Mouse (Mus musculus): ENCODE data around the gene Ocel1. TPM values are rescaled to one million over a fixed set of nuclear protein-coding genes. Genes with fewer than 3 reads are reported as not detected.
A peak's percentile ranks its signal among the peaks of the same experiment; 100 is the strongest.

The Ocel1 gene
- polyA plus RNA-seq, 1 experiment from 2014 or later, result 20.5 TPM

DNA sequence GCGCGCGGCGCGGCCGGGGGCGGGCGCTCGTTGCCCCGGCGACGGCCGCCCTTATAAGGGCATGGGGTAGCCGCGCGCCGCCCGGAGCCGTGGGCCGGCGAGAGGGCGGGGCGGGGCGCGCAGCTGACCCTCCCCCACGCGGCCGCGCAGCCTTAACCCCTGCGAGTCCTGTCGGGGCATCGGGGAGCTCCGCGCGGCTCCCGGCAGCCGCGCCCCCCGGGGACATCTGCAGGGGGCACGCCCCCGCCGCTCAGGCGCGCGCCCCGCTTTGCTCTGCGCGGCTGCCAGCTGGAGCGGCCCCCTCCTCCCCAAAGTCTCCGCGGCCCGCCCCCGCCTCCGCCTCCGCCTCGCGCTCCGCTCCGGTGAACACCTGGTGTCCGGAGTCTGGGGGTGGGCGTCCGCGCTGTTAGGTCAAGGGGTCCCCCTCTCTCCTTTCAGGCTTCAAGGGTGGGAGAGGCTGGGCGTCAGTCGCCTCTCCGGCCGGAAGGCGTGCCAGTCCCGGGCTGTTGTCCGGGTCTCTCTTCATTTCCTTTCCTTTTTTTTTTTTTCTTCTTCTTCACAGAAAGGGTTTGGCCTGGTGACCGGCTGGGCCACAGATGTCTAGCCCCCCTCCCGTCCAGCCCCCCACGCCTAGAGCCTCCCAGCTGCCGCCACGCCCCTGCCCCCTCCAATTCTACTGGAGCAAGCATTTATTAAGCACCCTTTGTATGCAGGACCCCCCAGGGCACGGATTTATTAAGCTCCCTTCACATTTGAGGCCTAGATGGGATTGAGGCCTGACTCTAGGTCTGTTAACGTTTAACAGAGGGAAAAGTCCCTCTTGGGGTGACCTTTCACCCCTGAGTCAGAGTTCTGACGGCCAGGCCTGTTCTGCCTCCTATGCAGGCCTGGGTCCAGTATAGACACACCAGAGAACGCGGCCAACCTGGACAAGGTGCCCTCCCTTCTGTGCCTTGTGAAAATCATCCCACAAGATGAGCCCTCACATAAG lies 11.2 kb downstream of the Ocel1 start:
- Histone ChIP-seq H3K9ac (ENCODE audit: low read depth, low read length) (peak overlapping the region; percentile 92), H3K4me3 (ENCODE audit: low read depth, low read length) (peak overlapping the region; percentile 94), H3K27ac (ENCODE audit: low read depth, low read length) (peak overlapping the region; percentile 99), H3K4me2 (replicated peaks; ENCODE audit: low read depth) (peak overlapping the region; percentile 91), H3K36me3 (ENCODE audit: control insufficient read depth, insufficient read depth) (peaks cover 11% of the 10 kb centered on the region; the same call in 1 of the 2 replicates), H3K27me3 (replicated peaks; ENCODE audit: control insufficient read depth, insufficient read depth, low read length) (no peaks in the 10 kb centered on the region), H3K4me1 (replicated peaks; ENCODE audit: control insufficient read depth, insufficient read depth, low read length) (peaks cover 17% of the 10 kb centered on the region), H3K9me3 (ENCODE audit: control insufficient read depth) (no peaks in the 10 kb centered on the region)
- TF ChIP-seq CTCF (IDR thresholded peaks at IDR 0.05; ENCODE audit: low read depth), result no peak
- 1% methylated on average over 61 of the region's 80 CpGs for WGBS
- peak; percentile 83 for ATAC-seq

DNA sequence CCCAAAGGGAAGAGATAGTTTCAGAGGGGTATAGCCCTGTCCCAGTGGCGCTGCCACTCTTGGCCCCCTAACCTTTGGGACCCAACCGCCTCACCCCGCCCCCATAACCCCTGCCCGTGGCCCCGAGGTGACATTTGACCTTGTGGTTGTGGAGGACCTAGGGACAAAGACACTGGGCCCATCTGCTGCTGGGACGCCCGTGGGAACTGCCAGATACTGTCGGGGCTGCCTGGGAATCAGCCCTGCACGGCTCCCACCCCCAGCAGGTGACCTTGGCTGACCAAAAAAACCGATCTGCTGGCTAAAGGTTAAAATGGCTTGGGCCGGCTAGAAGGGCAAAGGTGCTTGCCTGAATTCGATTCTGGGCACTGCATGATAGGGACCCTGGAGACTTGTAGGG lies 12.3 kb downstream of the Ocel1 start:
- Histone ChIP-seq H3K27ac (ENCODE audit: low read depth, low read length) (peak overlapping the region; percentile 99), H3K4me1 (replicated peaks; ENCODE audit: control insufficient read depth, insufficient read depth, low read length) (peaks cover 17% of the 10 kb centered on the region), H3K9ac (ENCODE audit: low read depth, low read length) (0 out of 2 replicates have a peak overlapping the region, but pooled peaks have one; percentile 31), H3K9me3 (ENCODE audit: control insufficient read depth) (no peaks in the 10 kb centered on the region), H3K4me3 (ENCODE audit: low read depth, low read length) (no peak overlapping the region), H3K4me2 (replicated peaks; ENCODE audit: low read depth) (0 out of 2 replicates have a peak overlapping the region, but pooled peaks have one; percentile 9), H3K36me3 (ENCODE audit: control insufficient read depth, insufficient read depth) (0 out of 2 replicates have a peak, but pooled peaks cover 4% of the 10 kb centered on the region), H3K27me3 (replicated peaks; ENCODE audit: control insufficient read depth, insufficient read depth, low read length) (no peaks in the 10 kb centered on the region)
- WGBS, result 24% methylated on average over 12 of the region's 12 CpGs
- no peak for TF ChIP-seq CTCF (IDR thresholded peaks at IDR 0.05; ENCODE audit: low read depth)
- no peak for ATAC-seq

DNA sequence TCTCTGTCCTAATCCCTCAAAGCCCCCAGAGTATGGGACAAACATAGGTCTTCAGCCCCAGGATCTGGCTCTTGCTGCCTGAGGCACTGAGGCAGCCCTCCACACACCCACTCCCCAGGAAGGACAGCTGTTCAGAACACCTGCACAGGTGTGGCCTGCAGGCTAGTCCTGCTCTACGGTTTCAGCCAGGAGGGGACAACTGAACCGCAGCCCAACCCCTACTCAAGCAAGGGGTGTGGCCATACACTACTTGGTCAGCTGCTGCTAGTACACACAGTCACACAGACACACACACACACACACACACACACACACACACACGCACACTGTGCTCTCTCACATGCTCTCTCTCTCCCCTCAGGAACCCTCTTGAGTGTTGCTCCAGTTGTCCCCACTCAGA lies 12.8 kb downstream of the Ocel1 start:
- peaks cover 13% of the 10 kb centered on the region for H3K4me1 ChIP-seq (replicated peaks; ENCODE audit: control insufficient read depth, insufficient read depth, low read length)
- no peak overlapping the region for H3K4me3 ChIP-seq (ENCODE audit: low read depth, low read length)
- no peak overlapping the region for H3K4me2 ChIP-seq (replicated peaks; ENCODE audit: low read depth)
- 0 out of 2 replicates have a peak overlapping the region, but pooled peaks have one; percentile 31 for H3K9ac ChIP-seq (ENCODE audit: low read depth, low read length)
- no peaks in the 10 kb centered on the region for H3K27me3 ChIP-seq (replicated peaks; ENCODE audit: control insufficient read depth, insufficient read depth, low read length)
- H3K9me3 ChIP-seq (ENCODE audit: control insufficient read depth), result no peaks in the 10 kb centered on the region
- peak overlapping the region; percentile 99 for H3K27ac ChIP-seq (ENCODE audit: low read depth, low read length)
- 0 out of 2 replicates have a peak, but pooled peaks cover 1% of the 10 kb centered on the region for H3K36me3 ChIP-seq (ENCODE audit: control insufficient read depth, insufficient read depth)
- no peak for TF ChIP-seq CTCF (IDR thresholded peaks at IDR 0.05; ENCODE audit: low read depth)
- ATAC-seq, result no peak
- WGBS, result 30% methylated on average over 3 of the region's 3 CpGs

- no peak for ATAC-seq
- Histone ChIP-seq H3K36me3 (ENCODE audit: control insufficient read depth, insufficient read depth) (no peaks in the 10 kb centered on the region), H3K4me2 (replicated peaks; ENCODE audit: low read depth) (no peak overlapping the region), H3K4me1 (replicated peaks; ENCODE audit: control insufficient read depth, insufficient read depth, low read length) (peaks cover 8% of the 10 kb centered on the region), H3K9ac (ENCODE audit: low read depth, low read length) (no peak overlapping the region), H3K27ac (ENCODE audit: low read depth, low read length) (no peak overlapping the region), H3K9me3 (ENCODE audit: control insufficient read depth) (no peaks in the 10 kb centered on the region), H3K4me3 (ENCODE audit: low read depth, low read length) (no peak overlapping the region), H3K27me3 (replicated peaks; ENCODE audit: control insufficient read depth, insufficient read depth, low read length) (no peaks in the 10 kb centered on the region)
- TF ChIP-seq CTCF (IDR thresholded peaks at IDR 0.05; ENCODE audit: low read depth), result peak; percentile 56
- 70% methylated on average over 12 of the region's 12 CpGs for WGBS
Measured at GRCm38 (mm10) chr8:71385212-71385835, 14.2 kb downstream of the Ocel1 start.

- Histone ChIP-seq H3K4me1 (replicated peaks; ENCODE audit: control insufficient read depth, insufficient read depth, low read length) (peaks cover 5% of the 10 kb centered on the region), H3K9me3 (ENCODE audit: control insufficient read depth) (no peaks in the 10 kb centered on the region), H3K36me3 (ENCODE audit: control insufficient read depth, insufficient read depth) (no peaks in the 10 kb centered on the region), H3K4me3 (ENCODE audit: low read depth, low read length) (no peak overlapping the region), H3K27me3 (replicated peaks; ENCODE audit: control insufficient read depth, insufficient read depth, low read length) (no peaks in the 10 kb centered on the region), H3K4me2 (replicated peaks; ENCODE audit: low read depth) (no peak overlapping the region), H3K27ac (ENCODE audit: low read depth, low read length) (no peak overlapping the region), H3K9ac (ENCODE audit: low read depth, low read length) (no peak overlapping the region)
- ATAC-seq, result no peak
- WGBS, result 48% methylated on average over 1 of the region's 1 CpGs
- no peak for TF ChIP-seq CTCF (IDR thresholded peaks at IDR 0.05; ENCODE audit: low read depth)
Measured at GRCm38 (mm10) chr8:71388267-71388666, 17.2 kb downstream of the Ocel1 start.

DNA sequence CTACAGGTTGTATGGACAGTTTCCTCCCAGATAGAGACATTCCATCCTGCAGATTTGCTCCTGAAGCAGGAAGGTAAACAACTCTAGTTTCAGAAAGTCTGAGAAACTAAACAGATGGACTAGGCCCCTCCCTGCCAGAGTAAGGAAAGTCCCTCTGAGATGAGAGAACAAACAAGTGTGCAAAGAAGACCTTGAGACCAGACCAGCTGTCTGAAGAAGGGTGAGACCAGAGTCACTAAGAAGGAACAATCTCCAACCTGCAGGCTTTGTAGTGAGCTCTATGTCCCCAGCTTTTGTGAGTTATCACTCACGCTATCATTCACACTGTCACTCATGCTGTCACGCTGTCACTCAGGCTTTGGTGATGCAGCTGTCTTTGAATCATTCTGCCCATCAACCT lies 20.6 kb downstream of the Ocel1 start:
- 95% methylated on average over 2 of the region's 2 CpGs for WGBS
- no peak for ATAC-seq
- H3K4me1 ChIP-seq (replicated peaks; ENCODE audit: control insufficient read depth, insufficient read depth, low read length), result no peaks in the 10 kb centered on the region
- TF ChIP-seq CTCF (IDR thresholded peaks at IDR 0.05; ENCODE audit: low read depth), result no peak
- H3K4me3 ChIP-seq (ENCODE audit: low read depth, low read length), result no peak overlapping the region
- H3K27ac ChIP-seq (ENCODE audit: low read depth, low read length), result no peak overlapping the region
- no peaks in the 10 kb centered on the region for H3K36me3 ChIP-seq (ENCODE audit: control insufficient read depth, insufficient read depth)
- H3K27me3 ChIP-seq (replicated peaks; ENCODE audit: control insufficient read depth, insufficient read depth, low read length), result no peaks in the 10 kb centered on the region
- no peak overlapping the region for H3K9ac ChIP-seq (ENCODE audit: low read depth, low read length)
- H3K9me3 ChIP-seq (ENCODE audit: control insufficient read depth), result no peaks in the 10 kb centered on the region
- H3K4me2 ChIP-seq (replicated peaks; ENCODE audit: low read depth), result no peak overlapping the region
